Mouse (Mus musculus) heart, postnatal 25 days (tissue): Measurements from ENCODE around the gene Klf2. TPM values are rescaled to one million over a fixed set of nuclear protein-coding genes. Genes with fewer than 3 reads are reported as not detected.

Source experiments
- DNase-seq: peaks from one replicate; pipeline ENCODE4 v3.0.0; 2022; ENCODE audit warnings: low spot score
- intact Hi-C: fragments of 180-260 bp; cut with DNase I; formaldehyde crosslinking; loops from one replicate; pipeline ENCODE4 v1.15.1; 2025
- total RNA-seq, 2 experiments: library from RNA; stranded (reverse); gene quantifications; 2 replicates each; pipeline ENCODE4 v1.2.3; 2021

Klf2 gene
- total RNA-seq, 2 experiments from 2014 or later = 48.2 to 62.5 TPM

DNA sequence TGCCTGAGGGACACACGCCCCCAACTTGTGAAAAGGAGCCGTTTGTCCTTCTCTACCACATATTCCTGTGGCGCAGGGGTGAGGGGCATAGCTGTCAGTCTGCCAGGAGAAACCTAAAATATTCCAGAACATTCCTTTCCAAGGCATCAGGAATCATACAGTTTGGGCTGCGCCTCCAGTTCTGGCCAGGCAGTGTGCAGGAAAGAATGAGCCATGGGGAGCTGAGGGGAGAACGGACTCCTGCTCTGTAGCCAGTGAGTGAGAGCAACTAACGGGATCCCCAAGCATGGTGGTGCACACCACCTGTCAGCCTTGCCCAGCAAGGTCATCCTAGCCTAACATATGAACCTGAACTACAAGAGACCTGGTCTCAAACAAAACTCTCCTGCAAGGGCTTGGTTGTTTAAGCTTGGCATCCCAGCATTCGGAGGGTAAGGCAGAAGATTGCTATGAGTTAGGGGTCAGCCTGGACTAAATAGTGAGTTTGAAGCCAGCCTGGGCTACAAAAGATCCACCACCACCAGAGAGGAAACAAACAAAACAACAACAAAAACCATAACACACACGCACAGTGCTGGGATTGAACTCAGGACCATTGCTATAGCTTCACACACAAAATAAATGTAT lies 15.7 kb upstream of the Klf2 start:
- intact Hi-C loops = loop anchor here (2.0 kb wide), 1 partner anchor 34 kb away; no protein-coding TSS in a partner anchor

DNA sequence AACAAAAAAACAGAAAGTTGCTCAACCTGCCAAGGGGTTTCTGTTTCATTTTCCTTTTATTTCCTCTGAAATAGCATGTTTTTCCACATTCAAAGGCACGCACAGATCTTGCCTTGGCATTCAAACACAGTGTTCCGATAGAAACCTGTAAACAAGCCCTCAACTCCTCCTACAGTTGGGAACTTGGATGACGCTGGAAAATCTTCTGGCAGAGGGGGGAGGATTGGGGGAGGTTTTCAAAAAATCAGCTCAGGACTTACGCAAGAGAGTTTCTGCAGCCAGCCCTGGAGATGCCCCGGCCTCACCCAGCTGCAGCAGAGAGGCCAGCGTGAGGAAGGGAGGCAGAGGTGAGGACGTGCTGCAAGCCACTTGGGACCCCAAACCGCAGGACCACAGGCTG lies 15.2 kb upstream of the Klf2 start:
- intact Hi-C loops = loop anchor here (2.0 kb wide), 1 partner anchor 35 kb away; no protein-coding TSS in a partner anchor
- peak; percentile 82 for DNase-seq

More for the DNA sequence above, 15.7 kb upstream of the Klf2 start:
- DNase-seq = peak; percentile 31

DNA sequence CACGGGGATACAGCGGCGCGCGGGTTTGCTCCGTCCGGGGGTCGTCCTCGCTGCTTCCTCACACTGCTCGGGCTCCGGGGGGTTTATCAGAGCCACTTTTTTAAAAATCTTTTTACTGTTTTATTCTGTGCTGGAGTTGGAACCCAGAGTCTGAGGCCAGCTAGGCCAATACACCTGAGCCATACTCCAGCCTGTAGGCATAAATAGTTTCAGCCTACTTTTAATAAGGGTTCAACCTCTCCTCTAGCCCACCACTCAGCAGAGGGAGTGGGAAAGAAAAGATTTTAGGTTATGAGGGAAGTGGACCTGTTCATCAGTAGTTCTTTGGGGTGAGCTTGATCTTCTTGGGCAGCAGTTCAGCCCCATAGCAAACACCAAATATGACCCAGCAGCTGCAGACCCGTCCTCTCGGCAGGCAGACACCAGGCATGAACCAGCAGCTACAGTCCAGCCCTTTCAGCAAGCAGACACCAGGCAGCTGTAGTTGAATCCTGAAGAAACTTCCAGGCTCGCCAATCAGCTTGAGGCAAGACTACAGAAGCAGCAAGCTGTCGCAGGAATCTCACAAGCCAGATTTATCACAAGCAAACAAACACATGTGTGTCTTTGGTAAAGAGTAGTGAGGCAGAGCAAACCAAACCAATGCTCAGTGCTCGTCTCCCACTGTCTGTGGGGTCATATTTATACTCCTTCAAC lies 13.5 kb upstream of the Klf2 start, which contains the start of gene Gm10282:
TSS of gene Gm10282 (minus strand) at position 51 of the 696 bp plus-strand sequence.
- DNase-seq = no peak
- intact Hi-C loops = no loop called here

DNA sequence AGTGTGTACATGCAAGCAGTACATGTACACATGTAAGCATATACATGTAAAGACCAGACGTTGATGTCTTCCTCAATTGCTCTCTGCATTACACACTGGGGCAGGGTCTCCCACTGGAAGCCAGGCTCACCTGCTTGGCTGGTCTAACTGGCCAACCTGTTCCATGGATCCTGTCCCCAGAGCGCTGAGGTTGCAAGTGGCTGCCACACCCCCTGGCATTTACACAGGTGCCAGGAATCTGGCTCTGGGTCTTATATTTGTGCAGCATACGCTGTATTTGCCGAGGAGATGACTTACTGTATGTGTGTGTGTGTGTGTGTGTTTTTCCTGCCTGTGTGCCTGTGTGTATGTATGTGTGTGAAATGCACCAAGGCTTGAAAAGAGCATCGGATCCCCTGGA lies 11.9 kb upstream of the Klf2 start:
- DNase-seq = no peak
- intact Hi-C loops = no loop called here

DNA sequence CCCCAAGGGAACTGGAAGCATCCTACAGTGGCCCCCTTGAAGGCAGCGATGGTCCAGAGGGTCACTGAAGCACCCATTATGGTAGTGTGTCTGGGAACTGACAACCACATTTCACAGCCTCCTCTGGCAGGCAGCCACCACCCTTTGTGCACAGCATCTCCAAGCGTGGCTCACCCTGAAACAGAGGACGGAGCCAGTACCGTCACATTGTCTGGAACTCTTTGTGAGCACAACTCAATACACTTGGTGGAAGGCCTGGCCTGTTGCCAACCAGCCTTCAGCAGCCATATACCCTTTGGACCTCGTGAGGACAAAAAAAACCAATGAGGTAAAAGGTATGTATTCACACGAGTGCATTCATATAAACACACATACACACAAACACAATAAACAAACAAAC lies 10.6 kb upstream of the Klf2 start:
- DNase-seq = peak; percentile 56
- intact Hi-C loops = no loop called here

DNA sequence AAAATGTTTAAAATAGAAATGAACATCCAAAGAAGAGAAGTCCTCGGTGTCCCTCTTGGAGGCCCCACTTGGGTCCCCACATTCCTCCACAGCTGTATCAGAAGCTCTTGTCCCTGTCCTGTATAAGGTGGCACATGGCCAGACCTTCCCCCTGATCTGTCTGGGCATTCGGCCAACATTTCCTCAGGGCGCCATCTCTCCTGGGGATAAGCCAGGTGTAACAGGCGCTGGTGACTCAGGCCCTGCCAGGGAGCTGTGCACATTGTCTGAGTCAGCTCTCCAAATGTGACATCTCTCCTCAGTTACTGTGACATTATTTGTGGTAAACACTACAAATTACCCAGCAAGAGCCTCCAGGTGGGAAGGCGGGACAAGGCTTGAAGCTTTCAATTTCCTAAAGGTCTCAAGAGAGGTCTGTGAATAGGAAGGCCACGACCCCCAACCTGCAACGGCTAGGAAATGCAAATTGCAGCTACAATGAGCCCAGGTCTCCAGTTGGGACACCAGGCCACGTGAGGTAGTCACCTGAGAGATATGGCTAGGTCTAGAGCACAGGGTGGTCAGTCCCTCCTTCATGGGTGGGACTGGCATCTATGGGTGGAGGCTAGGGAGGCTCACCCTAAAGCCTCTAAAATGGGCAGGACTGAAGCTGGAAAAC lies 7.9 kb upstream of the Klf2 start:
- intact Hi-C loops = no loop called here
- DNase-seq = peak; percentile 76

DNA sequence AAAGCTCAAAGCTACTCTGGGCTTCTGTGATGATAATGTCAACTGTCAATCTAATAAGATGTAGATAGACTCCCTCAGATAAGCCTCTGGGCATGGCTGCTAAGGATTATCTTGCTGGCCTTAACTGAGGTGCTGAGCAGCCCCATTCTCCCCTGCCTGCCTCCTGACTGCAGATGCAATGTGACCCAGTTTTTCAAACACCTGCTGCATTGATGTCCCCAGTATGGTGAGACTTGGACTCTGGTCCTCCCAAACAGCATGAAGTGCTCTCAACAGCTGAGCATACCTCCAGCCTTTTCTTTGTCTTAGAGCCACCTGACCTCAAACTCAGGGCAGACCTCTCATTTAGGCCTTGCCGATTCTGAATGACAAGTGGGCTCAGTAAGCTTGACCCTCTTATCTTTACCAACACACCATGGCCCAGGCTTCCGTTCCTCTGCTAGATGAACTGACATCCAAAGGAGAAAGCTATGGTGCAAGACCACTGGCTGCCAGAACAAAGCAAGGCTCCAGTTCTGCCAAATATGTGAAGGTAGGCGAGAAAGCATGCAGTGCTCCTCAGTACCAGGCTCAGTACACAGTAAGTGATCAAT lies 5.8 kb upstream of the Klf2 start:
- intact Hi-C loops = no loop called here
- DNase-seq = no peak

DNA sequence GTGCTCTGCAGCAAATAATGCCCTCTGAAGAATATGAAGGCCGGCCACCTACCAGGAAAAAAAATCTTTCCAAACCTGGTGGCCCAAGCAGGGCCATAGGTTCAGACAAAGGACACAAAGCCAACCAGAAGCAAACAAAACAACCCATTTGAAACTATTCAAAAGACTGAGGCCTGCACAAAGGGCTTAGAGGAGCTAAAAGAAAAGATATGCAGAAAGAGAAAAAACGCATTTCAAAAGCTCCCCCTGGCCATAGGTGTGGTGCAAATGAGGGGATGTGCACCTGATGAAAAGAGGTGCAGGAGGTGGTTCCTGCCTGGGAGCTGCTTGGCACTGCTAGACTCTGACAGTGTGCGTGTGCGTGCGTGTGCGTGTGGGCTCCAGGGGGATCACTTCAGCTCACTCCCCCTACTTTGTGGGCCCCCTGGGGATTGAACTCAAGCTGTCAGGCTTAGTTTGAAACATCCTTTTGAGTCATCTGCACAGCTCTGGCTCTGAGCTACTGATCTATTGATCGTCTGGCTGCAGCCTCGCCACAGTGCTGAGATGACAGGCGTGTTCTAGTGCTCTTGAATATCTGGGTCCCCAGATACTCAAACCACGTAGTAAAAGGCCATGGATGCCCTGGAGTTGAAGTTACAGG lies 2.7 kb upstream of the Klf2 start:
- no peak for DNase-seq
- intact Hi-C loops = no loop called here

DNA sequence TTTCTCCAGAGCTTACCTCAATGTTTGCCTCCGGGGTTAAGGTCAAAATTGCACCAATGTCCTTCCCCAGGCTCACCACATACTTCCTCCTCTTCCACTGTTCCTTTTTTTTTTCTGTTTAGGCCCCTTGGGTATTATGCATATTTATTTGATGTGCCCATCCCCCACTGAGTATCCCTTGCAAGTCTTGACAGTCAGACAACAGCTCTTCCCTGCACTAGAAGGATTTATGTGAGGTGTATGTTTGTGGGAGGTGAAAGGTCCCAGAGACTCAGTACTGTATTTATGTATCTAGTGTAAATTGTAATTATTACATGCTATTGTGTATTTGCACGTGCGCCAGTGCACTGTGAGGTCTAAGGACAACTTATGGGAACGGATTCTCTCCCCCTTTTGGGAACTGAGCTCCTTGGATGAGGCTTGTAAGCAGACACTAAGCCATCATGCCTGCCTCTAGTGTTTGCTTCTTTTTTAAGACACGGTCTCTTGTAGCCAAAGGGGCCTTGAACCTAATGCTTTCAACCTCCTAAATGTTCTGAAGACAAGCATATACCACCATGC lies 1.0 kb upstream of the Klf2 start:
- intact Hi-C loops = no loop called here
- no peak for DNase-seq

DNA sequence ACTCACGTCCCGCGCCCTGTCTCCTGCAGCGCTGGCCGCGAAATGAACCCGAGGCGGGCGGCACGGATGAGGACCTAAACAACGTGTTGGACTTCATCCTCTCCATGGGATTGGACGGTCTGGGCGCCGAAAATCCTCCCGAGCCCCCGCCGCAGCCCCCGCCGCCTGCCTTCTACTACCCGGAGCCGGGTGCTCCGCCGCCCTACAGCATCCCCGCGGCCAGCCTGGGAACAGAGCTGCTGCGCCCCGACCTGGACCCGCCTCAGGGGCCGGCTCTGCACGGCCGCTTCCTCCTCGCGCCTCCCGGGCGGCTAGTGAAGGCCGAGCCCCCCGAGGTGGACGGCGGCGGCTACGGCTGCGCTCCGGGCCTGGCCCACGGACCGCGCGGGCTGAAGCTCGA lies 564 bp downstream of the Klf2 start:
- DNase-seq = no peak
- intact Hi-C loops = no loop called here

DNA sequence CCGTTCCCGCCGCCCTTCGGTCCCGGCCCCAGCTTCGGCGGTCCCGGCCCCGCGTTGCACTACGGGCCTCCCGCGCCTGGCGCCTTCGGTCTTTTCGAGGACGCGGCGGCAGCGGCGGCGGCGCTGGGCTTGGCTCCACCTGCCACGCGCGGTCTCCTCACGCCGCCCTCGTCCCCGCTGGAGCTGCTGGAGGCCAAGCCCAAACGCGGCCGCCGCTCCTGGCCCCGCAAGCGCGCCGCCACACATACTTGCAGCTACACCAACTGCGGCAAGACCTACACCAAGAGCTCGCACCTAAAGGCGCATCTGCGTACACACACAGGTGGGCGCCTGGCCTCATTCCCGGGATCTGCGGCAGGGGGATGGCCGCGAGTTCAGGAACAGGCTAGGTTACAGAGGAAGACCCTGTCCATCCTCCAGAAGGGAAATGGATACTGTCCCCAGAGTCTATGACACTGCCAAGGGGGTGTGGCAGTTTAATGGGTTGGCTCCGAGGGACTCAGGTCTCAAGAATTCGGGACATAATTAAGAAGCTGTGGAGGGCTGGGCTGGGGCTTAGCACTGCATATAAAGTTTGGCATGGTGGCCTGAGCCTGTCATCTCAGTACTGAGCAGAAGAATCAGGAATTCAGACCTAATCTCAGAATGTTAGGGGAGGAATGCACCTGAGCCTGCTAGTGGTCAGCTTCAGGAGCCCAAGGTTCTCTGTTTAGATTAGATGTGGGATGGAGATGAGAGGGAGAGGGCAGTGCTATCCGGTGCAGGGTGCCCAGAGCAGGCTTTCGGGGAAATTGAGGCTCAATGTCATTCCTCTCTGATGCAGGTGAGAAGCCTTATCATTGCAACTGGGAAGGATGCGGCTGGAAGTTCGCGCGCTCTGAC lies 1.3 kb downstream of the Klf2 start:
- intact Hi-C loops = loop anchor here (2.0 to 5.0 kb wide), 2 partner anchors 23 to 53 kb away; no protein-coding TSS in a partner anchor
- DNase-seq = peak; percentile 26

DNA sequence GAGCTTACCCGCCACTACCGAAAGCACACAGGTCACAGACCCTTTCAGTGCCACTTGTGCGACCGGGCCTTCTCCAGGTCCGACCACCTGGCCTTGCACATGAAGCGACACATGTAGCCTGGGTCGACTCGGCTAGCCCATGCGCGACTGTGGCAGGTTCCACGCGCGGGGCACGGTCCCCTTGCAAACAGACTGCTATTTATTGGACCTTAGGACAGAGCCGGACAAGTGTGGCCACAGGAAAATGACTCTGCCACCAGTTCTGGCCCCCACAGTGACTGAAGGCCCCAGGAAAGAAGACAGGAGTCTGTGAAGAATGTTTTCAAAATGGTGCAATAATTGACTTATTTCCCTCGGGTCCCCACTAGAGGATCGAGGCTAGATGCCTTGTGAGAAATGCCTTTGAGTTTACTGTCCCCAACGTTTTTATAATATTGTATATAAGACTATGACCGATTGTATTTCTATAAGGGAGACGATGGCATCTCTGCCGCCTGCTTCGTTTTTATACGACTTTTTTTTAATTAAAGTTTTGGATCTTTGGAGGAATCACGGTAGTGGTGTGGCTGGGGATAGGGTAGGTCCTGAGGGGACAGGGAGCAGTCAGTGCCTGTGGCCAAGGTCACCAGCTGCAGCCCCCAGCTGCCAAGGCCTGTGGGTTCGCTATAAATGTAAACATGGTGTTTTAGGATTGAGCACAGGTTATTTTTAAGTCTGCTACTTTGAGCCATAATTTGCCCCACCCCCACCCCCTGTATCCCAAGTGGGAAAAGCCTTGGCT lies 2.2 kb downstream of the Klf2 start:
- no peak for DNase-seq
- intact Hi-C loops = loop anchor here (2.0 to 5.0 kb wide), 2 partner anchors 24 to 54 kb away; no protein-coding TSS in a partner anchor

DNA sequence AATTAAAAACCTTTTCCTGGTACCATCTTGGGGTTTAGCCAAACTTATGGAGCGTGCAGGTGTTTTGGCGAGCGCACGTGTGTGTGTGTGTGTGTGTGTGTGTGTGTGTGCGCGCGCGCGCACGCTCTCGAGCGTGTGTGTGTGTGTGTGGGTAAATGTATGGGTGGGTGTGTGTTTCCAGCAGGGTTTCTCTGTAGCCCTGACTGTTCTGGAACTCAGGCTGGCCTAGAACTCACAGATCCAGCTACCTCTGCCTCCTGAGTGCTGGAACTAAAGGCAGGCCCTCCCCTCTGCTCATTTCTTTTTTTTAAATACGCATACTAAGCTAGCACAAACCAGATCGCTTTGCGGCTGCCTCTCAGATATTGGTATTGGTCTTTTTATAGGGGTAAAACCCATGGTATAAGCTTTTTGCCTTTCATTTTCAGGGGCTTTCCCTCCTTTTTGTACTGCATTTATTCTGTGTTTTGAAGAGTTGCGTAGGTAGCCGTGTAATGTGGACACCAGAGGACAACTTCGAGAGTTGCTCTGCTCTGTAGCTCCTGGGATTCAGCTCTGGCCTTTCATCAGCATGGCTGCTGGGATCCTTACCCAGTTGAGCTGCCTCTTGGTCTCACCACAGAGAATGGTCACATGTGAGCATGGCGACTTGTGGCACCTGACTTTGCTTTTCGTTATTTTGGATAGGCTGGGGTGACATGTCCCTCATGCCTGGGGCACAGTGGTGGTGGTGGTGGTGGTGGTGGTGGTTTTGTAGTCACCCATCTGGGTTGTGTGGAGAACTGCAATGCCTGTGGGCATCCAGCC lies 3.0 kb downstream of the Klf2 start:
- intact Hi-C loops = loop anchor here (2.0 to 5.0 kb wide), 2 partner anchors 25 to 55 kb away; no protein-coding TSS in a partner anchor
- no peak for DNase-seq

DNA sequence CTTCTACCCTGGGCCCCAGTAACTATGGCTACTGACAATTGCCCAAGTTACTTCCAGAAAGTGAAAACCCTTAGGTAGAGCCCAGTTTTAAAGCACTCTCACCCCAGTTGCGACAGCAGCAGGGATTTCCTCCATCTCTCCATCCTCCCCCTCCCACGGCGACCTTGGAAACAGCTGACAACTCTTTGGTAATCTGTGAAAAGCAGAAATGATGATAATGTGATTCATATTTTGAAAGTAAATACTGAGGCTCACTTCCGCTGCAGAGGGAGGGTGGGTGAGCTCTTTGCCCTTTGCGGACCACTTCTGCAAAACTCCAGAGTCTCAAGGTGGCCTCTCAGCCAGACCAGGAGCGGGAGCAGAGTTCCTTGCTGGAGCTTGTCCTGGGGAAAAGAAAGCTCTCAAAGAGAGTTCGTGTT lies 3.6 kb downstream of the Klf2 start:
- DNase-seq = peak; percentile 49
- intact Hi-C loops = loop anchor here (5.0 kb wide), 1 partner anchor 55 kb away; no protein-coding TSS in a partner anchor

DNA sequence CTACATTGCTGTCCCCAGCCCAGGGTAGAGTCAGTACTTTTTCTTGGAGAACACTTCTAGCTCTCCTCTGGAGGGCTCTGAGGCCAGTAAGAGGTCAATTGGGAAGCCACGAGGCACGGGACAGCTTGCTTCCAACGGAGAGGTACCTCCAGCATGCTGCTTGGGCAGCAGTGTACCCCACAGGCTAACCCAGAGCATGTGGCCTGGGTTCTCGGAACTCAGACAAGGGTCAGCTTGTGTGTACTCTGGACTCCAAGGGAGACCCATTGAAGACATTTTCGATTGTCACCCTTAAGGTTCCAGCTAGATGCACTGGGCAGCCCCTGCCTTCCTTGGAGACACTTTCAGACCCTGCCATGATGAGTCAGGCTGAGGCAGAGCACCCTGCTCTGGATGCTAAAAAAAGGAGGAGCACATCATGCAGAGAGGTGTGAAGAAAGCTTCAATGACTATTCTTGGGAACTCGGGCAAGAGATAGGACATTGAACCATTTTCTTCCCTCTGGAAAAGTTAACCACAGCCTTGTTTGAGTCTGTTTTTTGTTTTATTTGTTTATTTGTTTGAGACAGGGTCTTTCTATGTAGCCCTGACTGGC lies 4.4 kb downstream of the Klf2 start:
- peak; percentile 19 for DNase-seq
- intact Hi-C loops = loop anchor here (5.0 kb wide), 1 partner anchor 56 kb away; no protein-coding TSS in a partner anchor

DNA sequence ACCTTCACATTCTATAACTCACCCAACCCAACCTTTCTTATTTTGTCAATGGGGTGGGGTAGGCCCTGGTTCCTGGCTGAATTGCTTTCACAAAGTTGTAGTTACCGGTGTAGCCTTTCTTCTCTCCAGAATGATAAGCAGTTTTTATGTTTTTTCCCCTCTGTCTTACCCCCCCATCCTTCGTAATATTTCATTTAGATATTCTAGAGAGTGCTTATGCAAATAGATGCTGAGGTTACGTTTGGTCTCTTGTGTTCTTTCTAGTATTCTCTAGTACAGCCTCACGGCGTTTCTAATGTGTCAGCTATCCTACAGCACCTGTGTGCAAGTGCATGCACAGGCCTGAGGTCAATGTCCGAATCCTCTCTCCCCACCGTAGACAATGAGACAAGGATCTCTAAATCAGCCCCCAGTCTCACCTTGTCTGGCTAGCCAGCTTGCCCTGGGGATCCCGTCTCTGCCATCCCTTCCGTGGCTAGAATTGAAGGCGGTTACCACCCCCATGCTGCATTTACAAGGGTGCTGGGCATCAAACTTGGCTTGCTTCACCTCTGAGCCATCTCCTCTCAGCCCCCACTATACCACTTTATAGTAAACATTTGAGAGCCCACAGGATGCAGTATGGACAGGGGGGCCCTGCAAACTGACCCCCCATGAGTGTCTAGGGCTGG lies 5.3 kb downstream of the Klf2 start:
- intact Hi-C loops = loop anchor here (2.0 to 5.0 kb wide), 2 partner anchors 41 to 57 kb away; no protein-coding TSS in a partner anchor
- DNase-seq = no peak
